Mouse (Mus musculus): ENCODE measurements around the gene Tomm40.
"Not testable (repeated sequence)": the region's sequence is repeated elsewhere in the genome, so short reads cannot be mapped to it uniquely, and the experiment has no call there.

Gene Tomm40

GRCm38 (mm10) chr7:19686927-19687583, 28.2 kb downstream of the Tomm40 start:
- DNase-seq (ENCODE audit: low spot score), result not testable (repeated sequence)

DNA sequence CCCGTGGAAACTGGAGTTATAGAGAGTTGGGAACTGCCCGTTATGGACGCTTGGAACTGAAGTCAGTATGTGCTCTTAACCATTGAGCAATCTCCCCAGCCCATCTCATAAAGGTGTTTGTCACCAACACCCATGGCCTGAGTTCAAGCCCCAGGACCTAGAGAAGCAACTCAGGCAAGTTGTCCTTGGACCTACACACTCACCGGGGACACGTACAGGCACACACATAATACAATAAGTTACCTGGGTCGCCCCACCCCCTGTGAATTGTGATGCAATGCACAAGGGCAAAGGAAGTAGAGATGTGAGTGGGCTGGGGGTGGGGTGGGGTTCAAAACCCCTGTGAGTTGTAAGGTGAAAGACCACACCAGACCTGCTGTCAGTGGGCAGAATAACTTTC, 28.7 kb downstream of the Tomm40 start:
- DNase-seq (ENCODE audit: low spot score), result no peak

DNA sequence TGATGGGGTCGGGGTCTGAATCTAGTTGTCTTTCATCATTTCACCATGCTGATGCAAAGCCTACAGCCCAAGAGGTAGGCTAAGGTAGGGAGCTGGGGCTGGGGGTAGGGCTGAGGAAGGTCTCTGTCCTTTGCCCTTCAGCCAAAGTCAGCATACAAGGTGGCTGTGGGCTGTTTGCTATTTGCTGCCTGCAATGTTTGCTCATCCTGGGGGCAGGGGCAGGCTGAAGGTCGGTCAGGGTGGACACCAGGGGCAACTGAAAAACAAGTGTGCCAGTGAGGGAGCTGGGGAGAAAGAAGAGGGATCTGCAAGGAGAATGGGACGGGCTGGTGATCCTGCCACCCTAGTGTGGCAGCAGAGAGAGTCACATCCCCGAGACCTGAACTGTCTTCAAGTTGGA, 29.9 kb downstream of the Tomm40 start:
- DNase-seq (ENCODE audit: low spot score), result no peak

GRCm38 (mm10) chr7:19683771-19684201, 31.5 kb downstream of the Tomm40 start:
- peak; percentile 32 for DNase-seq (ENCODE audit: low spot score)

DNA sequence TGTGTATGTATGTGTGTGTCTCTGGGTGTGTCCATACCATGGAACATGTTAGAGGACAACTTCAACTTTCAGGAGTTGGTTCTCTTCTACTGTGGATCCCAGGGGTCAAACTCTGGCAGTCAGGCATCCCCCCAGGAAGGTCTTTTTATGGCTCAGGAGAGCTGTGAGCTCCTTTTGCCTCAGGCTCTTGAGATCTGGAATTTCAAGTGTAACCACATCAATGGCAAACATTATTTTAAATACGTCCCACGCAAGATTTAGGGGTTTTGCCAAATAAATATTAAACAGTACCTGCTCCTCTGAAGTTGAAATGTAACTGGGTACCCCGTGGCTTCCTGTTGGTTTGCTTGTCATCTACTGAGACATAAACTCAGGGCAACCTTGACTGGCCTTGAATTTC, 32.3 kb downstream of the Tomm40 start:
- DNase-seq (ENCODE audit: low spot score), result no peak

DNA sequence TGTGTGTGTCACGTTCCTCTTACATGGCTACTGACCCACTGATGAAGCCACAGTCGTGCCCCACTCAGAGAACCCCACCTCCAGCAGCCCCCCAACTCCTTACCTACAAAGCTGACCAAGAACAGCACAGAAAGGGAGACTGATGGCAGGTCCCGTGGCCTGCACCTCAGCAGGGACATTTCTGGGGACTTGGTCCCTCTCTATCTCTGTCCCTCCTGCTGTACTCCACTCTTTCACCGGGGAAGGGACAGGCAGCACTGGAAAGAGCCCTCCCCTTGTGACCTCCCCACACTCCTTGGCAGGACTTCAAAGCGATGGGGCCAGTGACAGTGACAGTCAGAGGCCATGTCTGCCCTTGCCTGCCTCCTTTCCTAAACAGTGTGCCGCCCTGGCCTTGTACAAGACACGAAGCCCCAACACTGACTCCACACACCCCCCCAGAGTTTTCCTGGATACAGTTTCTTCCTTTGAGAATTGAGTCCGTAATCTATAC, 34.0 kb downstream of the Tomm40 start, which contains the start of the genes Gm44805 and Apoc4:
Gene Gm44805, minus strand, starts transcription at position 222 of the 493 bp plus-strand sequence.
Gene Apoc4, minus strand, starts transcription at position 278 of the 493 bp plus-strand sequence.
- no peak for DNase-seq (ENCODE audit: low spot score)

GRCm38 (mm10) chr7:19680702-19681101, 34.5 kb downstream of the Tomm40 start:
- DNase-seq (ENCODE audit: low spot score), result no peak

DNA sequence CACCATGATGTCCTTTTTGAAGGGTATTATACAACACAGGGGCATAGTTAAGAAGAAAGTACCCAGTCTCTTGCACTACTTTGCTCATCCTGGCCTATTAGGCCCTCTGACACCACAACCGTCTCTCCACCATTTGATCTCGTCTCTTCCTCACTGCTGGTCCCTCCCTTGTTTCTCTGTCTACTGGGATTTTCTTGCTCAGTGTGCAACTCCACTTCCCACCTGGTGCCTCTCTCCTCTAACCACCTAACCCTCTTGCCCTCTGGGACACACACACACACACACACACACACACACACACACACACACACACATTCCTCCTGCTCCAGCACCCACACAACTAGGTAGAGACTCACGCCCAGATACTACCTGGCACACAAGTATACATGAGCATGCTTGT, 36.3 kb downstream of the Tomm40 start:
- no peak for DNase-seq (ENCODE audit: low spot score)

- DNase-seq (ENCODE audit: low spot score), result no peak
Observed at GRCm38 (mm10) chr7:19677872-19678271, 37.4 kb downstream of the Tomm40 start, which contains the start of gene Apoc2. Gene Apoc2, minus strand, starts transcription at chr7:19677941.

DNA sequence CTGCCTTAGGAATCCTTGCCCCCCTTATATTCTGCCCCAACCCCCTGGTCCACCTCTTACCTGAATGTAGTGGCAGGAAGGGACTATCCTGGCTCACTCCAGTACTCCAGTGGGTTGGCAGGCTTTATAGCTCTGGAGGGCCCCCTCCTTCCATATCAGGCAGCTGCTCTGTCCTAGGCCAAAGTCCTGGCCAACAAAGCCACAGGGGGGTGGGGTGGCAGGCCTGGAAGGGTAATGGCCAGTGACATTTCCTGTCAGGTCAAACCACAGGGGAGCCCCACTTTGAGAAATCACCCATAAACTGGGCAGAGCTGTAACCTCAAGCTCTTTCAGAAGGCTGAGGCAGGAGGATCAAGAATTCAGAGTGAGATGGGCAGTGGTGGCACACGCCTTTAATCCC, 38.6 kb downstream of the Tomm40 start:
- no peak for DNase-seq (ENCODE audit: low spot score)

GRCm38 (mm10) chr7:19675824-19676223, 39.4 kb downstream of the Tomm40 start:
- DNase-seq (ENCODE audit: low spot score), result no peak

GRCm38 (mm10) chr7:19673083-19673699, 42.0 kb downstream of the Tomm40 start:
- DNase-seq (ENCODE audit: low spot score), result no peak

- DNase-seq (ENCODE audit: low spot score), result no peak
Observed at GRCm38 (mm10) chr7:19671511-19671910, 43.7 kb downstream of the Tomm40 start.

DNA sequence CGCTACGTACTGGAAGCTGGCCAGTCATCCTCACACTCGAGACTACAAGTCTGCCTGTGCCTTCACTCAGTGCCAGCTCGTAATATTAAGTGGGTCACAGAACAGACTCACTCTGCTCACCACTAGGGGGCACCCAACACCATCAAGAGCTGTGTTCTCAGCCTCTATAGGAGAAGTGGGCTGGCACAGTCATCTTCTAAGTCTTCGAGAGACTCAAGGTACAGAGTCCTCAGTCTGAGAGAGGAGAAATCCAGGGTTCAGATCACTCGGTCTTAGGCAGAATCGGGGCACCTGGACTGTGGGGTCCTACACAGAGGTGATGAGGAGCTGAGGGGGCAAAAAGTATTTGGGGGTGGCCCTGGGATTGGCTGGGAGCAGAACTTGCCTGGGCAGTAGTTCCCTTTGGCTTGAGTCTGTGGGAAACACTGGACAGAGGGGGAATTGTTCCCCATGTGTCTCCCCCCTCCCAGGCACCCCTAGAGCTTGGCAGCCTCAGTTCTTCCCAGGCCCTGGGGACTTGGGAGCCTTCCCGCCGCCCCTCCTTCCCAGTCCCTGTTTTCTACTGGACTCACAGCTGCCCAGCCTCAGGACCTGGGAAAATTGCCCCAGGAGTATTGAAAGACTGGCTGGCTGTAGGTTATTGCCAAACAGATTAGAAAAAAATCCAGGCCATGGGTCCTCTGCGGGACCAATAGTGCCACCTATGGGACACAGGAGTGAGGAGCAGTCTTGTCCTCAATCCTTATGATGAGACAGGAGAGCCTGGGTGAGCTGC, 46.1 kb downstream of the Tomm40 start:
- peak; percentile 94 for DNase-seq (ENCODE audit: low spot score)

- DNase-seq (ENCODE audit: low spot score), result peak; percentile 18
Observed at GRCm38 (mm10) chr7:19667434-19667833, 47.8 kb downstream of the Tomm40 start.

DNA sequence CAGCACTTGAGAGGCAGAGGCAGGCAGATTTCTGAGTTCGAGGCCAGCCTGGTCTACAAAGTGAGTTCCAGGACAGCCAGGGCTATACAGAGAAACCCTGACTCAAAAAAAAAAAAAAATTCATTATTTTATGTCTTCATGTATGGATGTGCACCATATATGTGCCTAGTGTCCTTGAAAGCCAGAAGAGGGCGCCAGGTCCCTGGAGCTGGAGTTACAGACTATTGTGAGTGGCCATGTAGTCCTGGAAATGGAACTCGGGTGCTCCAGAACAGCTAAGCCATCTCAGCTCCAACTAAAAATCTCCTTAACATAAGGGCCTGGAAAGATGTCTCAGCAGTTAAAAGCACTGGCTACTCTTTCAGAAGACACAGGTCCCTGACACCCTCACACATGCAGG, 48.5 kb downstream of the Tomm40 start:
- no peak for DNase-seq (ENCODE audit: low spot score)

- peak; percentile 97 for DNase-seq (ENCODE audit: low spot score)
Observed at GRCm38 (mm10) chr7:19664955-19665841, 50.0 kb downstream of the Tomm40 start, which contains the start of gene Clptm1. Gene Clptm1, minus strand, starts transcription at chr7:19665033.

DNA sequence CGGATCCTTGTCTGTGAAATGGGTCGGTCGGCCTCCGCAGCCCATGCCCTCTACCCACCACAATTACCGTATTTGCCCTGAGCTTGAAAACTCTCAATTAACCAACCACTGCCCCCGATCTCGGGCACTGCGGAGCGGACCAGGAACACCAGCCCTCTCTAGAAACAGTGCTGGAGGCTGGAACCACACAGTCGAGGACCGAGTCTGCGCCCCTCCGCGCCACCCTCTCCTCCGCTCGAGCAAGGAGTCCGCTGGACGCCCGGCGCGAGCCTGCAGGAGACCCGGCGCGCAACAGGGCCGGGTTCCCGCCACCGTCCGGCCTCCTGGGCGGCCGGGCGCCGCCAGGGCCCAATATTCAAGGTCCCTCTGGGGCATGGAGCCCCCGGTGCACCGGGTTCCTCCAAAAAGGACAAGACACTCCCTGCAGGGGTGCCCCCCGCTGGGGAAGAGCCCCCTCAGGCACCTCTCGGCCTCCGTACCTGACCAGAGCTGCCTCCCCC, 50.7 kb downstream of the Tomm40 start:
- no peak for DNase-seq (ENCODE audit: low spot score)

DNA sequence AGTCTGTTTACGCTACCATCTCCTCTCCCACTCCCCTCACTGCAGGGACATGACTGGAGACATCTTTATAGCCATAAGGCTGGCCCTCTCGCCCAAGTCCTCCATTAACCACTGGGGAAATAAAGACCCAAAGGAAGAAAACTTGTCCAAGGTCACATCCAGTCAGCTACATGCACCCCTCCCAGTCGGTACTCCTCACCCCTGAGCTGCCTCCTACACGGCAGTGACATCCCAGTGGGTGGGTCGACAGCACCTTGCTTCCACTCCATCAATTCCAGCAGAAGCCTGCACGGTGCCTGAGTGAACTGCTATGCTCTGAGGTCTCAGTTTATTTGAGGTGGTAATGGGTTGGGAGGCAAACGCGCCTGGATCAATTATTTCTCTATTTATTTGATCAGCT, 51.3 kb downstream of the Tomm40 start:
- no peak for DNase-seq (ENCODE audit: low spot score)

DNA sequence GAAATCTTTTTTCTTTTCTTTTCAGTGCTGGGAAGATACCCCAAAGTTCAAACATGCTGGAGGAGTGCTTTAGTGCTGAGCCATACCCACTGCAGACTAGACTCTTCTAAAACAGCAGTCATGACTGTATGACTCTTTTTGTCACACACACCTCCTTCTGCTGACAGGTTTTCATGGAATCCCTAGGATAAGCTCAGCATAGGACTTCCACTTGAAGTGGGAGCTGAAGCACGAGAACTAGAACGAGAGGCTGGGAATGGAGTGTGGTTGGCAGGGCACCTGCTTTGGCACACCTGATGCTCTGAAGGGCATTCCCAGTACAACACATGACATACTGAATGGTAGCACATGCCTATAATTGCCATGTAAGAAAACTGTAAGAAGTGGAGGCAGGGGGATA, 62.6 kb downstream of the Tomm40 start:
- DNase-seq (ENCODE audit: low spot score), result no peak
